8 mouse cellular contexts compared by ENCODE assay signal in the genomic region with DNA sequence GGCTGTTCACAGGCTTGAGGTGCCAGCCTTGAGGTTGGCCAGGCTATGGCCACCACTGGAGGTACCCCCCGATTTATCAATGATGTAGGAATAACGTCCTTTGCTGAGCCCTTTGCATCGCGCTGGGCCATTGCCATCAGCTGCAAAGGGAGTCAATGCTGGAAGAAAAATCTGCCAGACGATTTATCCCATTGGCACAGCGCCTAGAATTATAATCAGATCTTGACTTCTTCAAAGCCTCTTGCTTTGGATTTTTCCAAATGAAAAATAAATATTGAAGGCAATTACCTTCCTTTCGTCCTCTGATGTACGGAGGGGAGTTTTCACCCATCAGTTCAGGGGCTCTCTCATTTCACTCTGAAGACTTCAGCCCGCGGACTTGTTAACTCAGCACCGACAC.
DNase-seq lines count a peak whose midpoint lies in the region; ATAC-seq lines count a peak whose summit lies in the region.
"Had no signal": no experiment of that assay in that cellular context is flagged by ENCODE, and none has a peak within 500 bp of the region (broad histone marks: within the 10 kb centered on the region; RNA-seq: fewer than 3 reads in every experiment).

No protein-coding gene starts in this region.

- ATAC-seq in heart, embryonic 13.5 days (ENCODE audit: extremely low read depth, insufficient number of reproducible peaks, low FRiP score, low TSS enrichment), result no peak
- no peak for ATAC-seq in midbrain, embryonic 16.5 days

- H3K9ac ChIP-seq in heart, embryonic 13.5 days, result no peak overlapping the region
- no peak overlapping the region for H3K9ac ChIP-seq in midbrain, embryonic 16.5 days (ENCODE audit: low read depth, low read length)
- H3K9ac ChIP-seq: heart, embryonic 15.5 days had no signal

- no peak overlapping the region for H3K4me3 ChIP-seq in heart, embryonic 13.5 days
- no peak overlapping the region for H3K4me3 ChIP-seq in midbrain, embryonic 16.5 days (ENCODE audit: low read depth, low read length)
- H3K4me3 ChIP-seq: heart, embryonic 15.5 days had no signal

- peaks cover 63% of the 10 kb centered on the region for H3K27me3 ChIP-seq in heart, embryonic 13.5 days (replicated peaks)
- H3K27me3 ChIP-seq in midbrain, embryonic 16.5 days (ENCODE audit: control insufficient read depth, insufficient read depth, low read depth, low read length), result no peaks in the 10 kb centered on the region

- H3K4me2 ChIP-seq in heart, embryonic 13.5 days, result peak overlapping the region; percentile 41
- 0 out of 2 replicates have a peak overlapping the region, but pooled peaks have one; percentile 7 for H3K4me2 ChIP-seq in midbrain, embryonic 16.5 days (ENCODE audit: low read length)
- H3K4me2 ChIP-seq: heart, embryonic 15.5 days had no signal

- DNase-seq in heart, postnatal 25 days (ENCODE audit: low spot score), result no peak
- DNase-seq in left cerebral cortex, postnatal 4 days, result peak; percentile 16
- no peak for DNase-seq in left cerebral cortex, adult 11 months (ENCODE audit: low spot score)
- peak; percentile 15 to 28 for DNase-seq in cerebellum, postnatal 25 days
- no peak for DNase-seq in liver

- H3K36me3 ChIP-seq in heart, embryonic 13.5 days, result no peaks in the 10 kb centered on the region
- H3K36me3 ChIP-seq in midbrain, embryonic 16.5 days (ENCODE audit: control insufficient read depth, insufficient read depth, low read length), result no peaks in the 10 kb centered on the region
- H3K36me3 ChIP-seq: heart, embryonic 15.5 days had no signal

- intact Hi-C loops in heart, postnatal 25 days (cut with DNase I), result loop anchor here (1.0 to 5.0 kb wide), 5 partner anchors 134 to 978 kb away; no protein-coding TSS in a partner anchor
- intact Hi-C loops in left cerebral cortex, postnatal 4 days (cut with DNase I), result loop anchor here (5.0 kb wide), 1 partner anchor 127 kb away; no protein-coding TSS in a partner anchor

- H3K27ac ChIP-seq in heart, embryonic 13.5 days (replicated peaks), result no peak overlapping the region
- no peak overlapping the region for H3K27ac ChIP-seq in midbrain, embryonic 16.5 days (ENCODE audit: low read length)
- H3K27ac ChIP-seq: heart, embryonic 15.5 days had no signal

- H3K4me1 ChIP-seq in heart, embryonic 13.5 days, result peaks cover 5% of the 10 kb centered on the region; the same call in 1 of the 2 replicates
- H3K4me1 ChIP-seq in midbrain, embryonic 16.5 days (ENCODE audit: control insufficient read depth, insufficient read depth, low read length), result no peaks in the 10 kb centered on the region

- 63% methylated on average over 11 of the region's 11 CpGs for WGBS in heart, embryonic 13.5 days
- 61% methylated on average over 11 of the region's 11 CpGs for WGBS in midbrain, embryonic 16.5 days

- no peaks in the 10 kb centered on the region for H3K9me3 ChIP-seq in heart, embryonic 13.5 days
- H3K9me3 ChIP-seq in midbrain, embryonic 16.5 days (replicated peaks; ENCODE audit: control insufficient read depth, low read length, poor library complexity, severe bottlenecking), result no peaks in the 10 kb centered on the region
- H3K9me3 ChIP-seq: heart, embryonic 15.5 days had no signal

Comparison
In these comparisons a context has a peak if more than half of its experiments do, and no peak if none do; other contexts are left out.
1. DNase-seq: peak in left cerebral cortex, postnatal 4 days (single experiment) and cerebellum, postnatal 25 days (2 of 2); none in heart, postnatal 25 days (single experiment), left cerebral cortex, adult 11 months (single experiment) and liver (single experiment).